Mouse (Mus musculus): Measurements from ENCODE around the gene Pdlim4.

DNA sequence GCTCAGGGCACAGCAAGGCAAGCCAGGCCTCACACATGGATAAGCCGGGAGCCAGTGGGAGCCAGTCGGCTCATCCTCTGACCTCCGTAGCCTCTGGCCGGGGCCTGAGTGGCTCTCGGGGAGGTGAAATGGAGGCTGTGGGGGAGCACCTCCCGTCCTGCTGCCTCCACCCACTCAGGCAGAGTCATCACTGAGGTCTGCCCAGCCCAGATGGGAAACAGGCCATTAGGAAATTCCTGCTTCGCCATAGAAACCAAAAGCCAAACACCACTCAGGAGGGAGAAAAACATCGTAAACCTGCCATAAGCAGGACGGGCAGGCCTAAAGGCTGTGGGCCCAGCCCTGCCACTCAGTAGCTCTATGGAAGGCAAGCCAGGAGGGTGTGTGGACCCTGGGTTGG, 8.5 kb downstream of the Pdlim4 start:
- TF ChIP-seq CTCF (IDR thresholded peaks at IDR 0.05; ENCODE audit: low read depth): no peak
- no peak for TF ChIP-seq EP300 (IDR thresholded peaks at IDR 0.05; ENCODE audit: low read depth)

All from liver, postnatal 0 days (tissue).